Mouse (Mus musculus): ENCODE data around the gene Aplp1. TPM values are rescaled to one million over a fixed set of nuclear protein-coding genes. Genes with fewer than 3 reads are reported as not detected.
A peak's percentile ranks its signal among the peaks of the same experiment; 100 is the strongest.

The Aplp1 gene
- polyA plus RNA-seq, 1 experiment from 2014 or later, result 709 TPM

GRCm38 (mm10) chr7:30443696-30444095 lies 1.6 kb downstream of the Aplp1 start:
- no peak overlapping the region; the same call in 1 of the 2 replicates for H3K27ac ChIP-seq (replicated peaks)
- no peaks in the 10 kb centered on the region for H3K27me3 ChIP-seq (replicated peaks)
- H3K4me2 ChIP-seq, result peak overlapping the region; percentile 84
- H3K4me3 ChIP-seq (replicated peaks), result peak overlapping the region; percentile 83
- 16% methylated on average over 9 of the region's 9 CpGs for WGBS
- no peak for ATAC-seq (ENCODE audit: low FRiP score)
- peaks cover 43% of the 10 kb centered on the region for H3K4me1 ChIP-seq
- peak overlapping the region; percentile 97 for H3K9ac ChIP-seq (replicated peaks)
- H3K9me3 ChIP-seq (replicated peaks), result no peaks in the 10 kb centered on the region
- peaks cover 42% of the 10 kb centered on the region for H3K36me3 ChIP-seq

- 14% methylated on average over 5 of the region's 5 CpGs for WGBS
- Histone ChIP-seq H3K9ac (replicated peaks) (no peak overlapping the region), H3K4me1 (peaks cover 32% of the 10 kb centered on the region), H3K4me3 (replicated peaks) (no peak overlapping the region), H3K27me3 (replicated peaks) (no peaks in the 10 kb centered on the region), H3K9me3 (replicated peaks) (no peaks in the 10 kb centered on the region), H3K27ac (replicated peaks) (no peak overlapping the region), H3K4me2 (no peak overlapping the region), H3K36me3 (peaks cover 65% of the 10 kb centered on the region)
- no peak for ATAC-seq (ENCODE audit: low FRiP score)
Measured at GRCm38 (mm10) chr7:30440697-30441096, 4.6 kb downstream of the Aplp1 start.

- Histone ChIP-seq H3K4me2 (no peak overlapping the region), H3K4me1 (peaks cover 31% of the 10 kb centered on the region), H3K9me3 (replicated peaks) (no peaks in the 10 kb centered on the region), H3K4me3 (replicated peaks) (no peak overlapping the region), H3K9ac (replicated peaks) (no peak overlapping the region), H3K36me3 (peaks cover 74% of the 10 kb centered on the region), H3K27ac (replicated peaks) (no peak overlapping the region), H3K27me3 (replicated peaks) (no peaks in the 10 kb centered on the region)
- 83% methylated on average over 13 of the region's 13 CpGs for WGBS
- no peak for ATAC-seq (ENCODE audit: low FRiP score)
Measured at GRCm38 (mm10) chr7:30439734-30440133, 5.6 kb downstream of the Aplp1 start.

- WGBS, result 21% methylated on average over 10 of the region's 10 CpGs
- no peak overlapping the region for H3K4me2 ChIP-seq
- no peak overlapping the region for H3K27ac ChIP-seq (replicated peaks)
- H3K9me3 ChIP-seq (replicated peaks), result no peaks in the 10 kb centered on the region
- H3K27me3 ChIP-seq (replicated peaks), result no peaks in the 10 kb centered on the region
- H3K9ac ChIP-seq (replicated peaks), result no peak overlapping the region
- peaks cover 3% of the 10 kb centered on the region; the same call in 1 of the 2 replicates for H3K4me1 ChIP-seq
- H3K36me3 ChIP-seq, result peaks cover 60% of the 10 kb centered on the region
- ATAC-seq (ENCODE audit: low FRiP score), result no peak
- H3K4me3 ChIP-seq (replicated peaks), result no peak overlapping the region
Measured at GRCm38 (mm10) chr7:30436879-30437278, 8.5 kb downstream of the Aplp1 start.

- WGBS, result 46% methylated on average over 9 of the region's 9 CpGs
- no peak overlapping the region for H3K4me3 ChIP-seq (replicated peaks)
- H3K4me1 ChIP-seq, result 0 out of 2 replicates have a peak, but pooled peaks cover 4% of the 10 kb centered on the region
- H3K27me3 ChIP-seq (replicated peaks), result no peaks in the 10 kb centered on the region
- no peaks in the 10 kb centered on the region for H3K9me3 ChIP-seq (replicated peaks)
- no peak overlapping the region for H3K27ac ChIP-seq (replicated peaks)
- no peak overlapping the region for H3K9ac ChIP-seq (replicated peaks)
- ATAC-seq (ENCODE audit: low FRiP score), result no peak
- H3K36me3 ChIP-seq, result peaks cover 46% of the 10 kb centered on the region
- H3K4me2 ChIP-seq, result no peak overlapping the region
Measured at GRCm38 (mm10) chr7:30435156-30435555, 10.2 kb downstream of the Aplp1 start.

GRCm38 (mm10) chr7:30434701-30435100 lies 10.6 kb downstream of the Aplp1 start:
- H3K27ac ChIP-seq (replicated peaks), result no peak overlapping the region
- H3K4me1 ChIP-seq, result 0 out of 2 replicates have a peak, but pooled peaks cover 4% of the 10 kb centered on the region
- H3K9ac ChIP-seq (replicated peaks), result no peak overlapping the region
- no peak for ATAC-seq (ENCODE audit: low FRiP score)
- H3K4me3 ChIP-seq (replicated peaks), result no peak overlapping the region
- no peak overlapping the region for H3K4me2 ChIP-seq
- H3K9me3 ChIP-seq (replicated peaks), result no peaks in the 10 kb centered on the region
- H3K27me3 ChIP-seq (replicated peaks), result no peaks in the 10 kb centered on the region
- 69% methylated on average over 10 of the region's 10 CpGs for WGBS
- H3K36me3 ChIP-seq, result peaks cover 41% of the 10 kb centered on the region

GRCm38 (mm10) chr7:30434238-30434637 lies 11.1 kb downstream of the Aplp1 start:
- Histone ChIP-seq H3K27ac (replicated peaks) (no peak overlapping the region), H3K9me3 (replicated peaks) (no peaks in the 10 kb centered on the region), H3K4me3 (replicated peaks) (no peak overlapping the region), H3K27me3 (replicated peaks) (no peaks in the 10 kb centered on the region), H3K36me3 (peaks cover 37% of the 10 kb centered on the region), H3K4me1 (0 out of 2 replicates have a peak, but pooled peaks cover 4% of the 10 kb centered on the region), H3K9ac (replicated peaks) (no peak overlapping the region), H3K4me2 (no peak overlapping the region)
- no peak for ATAC-seq (ENCODE audit: low FRiP score)
- WGBS, result 8% methylated on average over 10 of the region's 10 CpGs

- no peak overlapping the region for H3K4me3 ChIP-seq (replicated peaks)
- WGBS, result 17% methylated on average over 3 of the region's 3 CpGs
- no peaks in the 10 kb centered on the region for H3K9me3 ChIP-seq (replicated peaks)
- H3K9ac ChIP-seq (replicated peaks), result no peak overlapping the region
- peaks cover 19% of the 10 kb centered on the region for H3K36me3 ChIP-seq
- H3K4me1 ChIP-seq, result 0 out of 2 replicates have a peak, but pooled peaks cover 4% of the 10 kb centered on the region
- ATAC-seq (ENCODE audit: low FRiP score), result peak; percentile 61; the same call in 1 of the 2 replicates
- H3K4me2 ChIP-seq, result no peak overlapping the region
- no peak overlapping the region for H3K27ac ChIP-seq (replicated peaks)
- H3K27me3 ChIP-seq (replicated peaks), result no peaks in the 10 kb centered on the region
Measured at GRCm38 (mm10) chr7:30431793-30432192, 13.5 kb downstream of the Aplp1 start.

- Histone ChIP-seq H3K27me3 (replicated peaks) (no peaks in the 10 kb centered on the region), H3K36me3 (peaks cover 3% of the 10 kb centered on the region), H3K4me3 (replicated peaks) (no peak overlapping the region), H3K4me2 (no peak overlapping the region), H3K4me1 (0 out of 2 replicates have a peak, but pooled peaks cover 4% of the 10 kb centered on the region), H3K9me3 (replicated peaks) (no peaks in the 10 kb centered on the region), H3K27ac (replicated peaks) (no peak overlapping the region), H3K9ac (replicated peaks) (no peak overlapping the region)
- no peak for ATAC-seq (ENCODE audit: low FRiP score)
- 58% methylated on average over 2 of the region's 2 CpGs for WGBS
Measured at GRCm38 (mm10) chr7:30430191-30430590, 15.1 kb downstream of the Aplp1 start.

GRCm38 (mm10) chr7:30429327-30429726 lies 16.0 kb downstream of the Aplp1 start:
- no peaks in the 10 kb centered on the region for H3K27me3 ChIP-seq (replicated peaks)
- no peaks in the 10 kb centered on the region for H3K9me3 ChIP-seq (replicated peaks)
- H3K4me2 ChIP-seq, result no peak overlapping the region
- 0 out of 2 replicates have a peak, but pooled peaks cover 4% of the 10 kb centered on the region for H3K4me1 ChIP-seq
- no peak overlapping the region for H3K9ac ChIP-seq (replicated peaks)
- no peak overlapping the region for H3K27ac ChIP-seq (replicated peaks)
- no peaks in the 10 kb centered on the region; the same call in 1 of the 2 replicates for H3K36me3 ChIP-seq
- no peak overlapping the region for H3K4me3 ChIP-seq (replicated peaks)
- ATAC-seq (ENCODE audit: low FRiP score), result no peak

GRCm38 (mm10) chr7:30423071-30423641 lies 22.2 kb downstream of the Aplp1 start:
- peak overlapping the region; percentile 98 for H3K4me2 ChIP-seq
- no peak for ATAC-seq (ENCODE audit: low FRiP score)
- 51% methylated on average over 23 of the region's 23 CpGs for WGBS
- peak overlapping the region; percentile 75 for H3K27ac ChIP-seq (replicated peaks)
- H3K4me3 ChIP-seq (replicated peaks), result peak overlapping the region; percentile 67
- H3K4me1 ChIP-seq, result peaks cover 24% of the 10 kb centered on the region
- H3K36me3 ChIP-seq, result no peaks in the 10 kb centered on the region; the same call in 1 of the 2 replicates
- no peaks in the 10 kb centered on the region for H3K27me3 ChIP-seq (replicated peaks)
- 0 out of 2 replicates have a peak, but pooled peaks cover 5% of the 10 kb centered on the region for H3K9me3 ChIP-seq (replicated peaks)
- H3K9ac ChIP-seq (replicated peaks), result peak overlapping the region; percentile 69

- Histone ChIP-seq H3K4me1 (peaks cover 24% of the 10 kb centered on the region), H3K9ac (replicated peaks) (peak overlapping the region; percentile 69), H3K27ac (replicated peaks) (peak overlapping the region; percentile 75), H3K9me3 (replicated peaks) (0 out of 2 replicates have a peak, but pooled peaks cover 5% of the 10 kb centered on the region), H3K4me2 (peak overlapping the region; percentile 98), H3K4me3 (replicated peaks) (peak overlapping the region; percentile 67), H3K27me3 (replicated peaks) (no peaks in the 10 kb centered on the region), H3K36me3 (no peaks in the 10 kb centered on the region; the same call in 1 of the 2 replicates)
- ATAC-seq (ENCODE audit: low FRiP score), result peak; percentile 46
- WGBS, result 11% methylated on average over 9 of the region's 9 CpGs
Measured at GRCm38 (mm10) chr7:30422560-30422959, 22.8 kb downstream of the Aplp1 start.

Data from neural tube, embryonic 15.5 days (tissue).